Mouse (Mus musculus) T-helper 1 cell (primary cell): Measurements from ENCODE around the gene Slc5a5.

ENCODE experiments used
- in situ Hi-C: fragments of 300-600 bp; cut with MboI, MseI; formaldehyde crosslinking; loops from one replicate; pipeline ENCODE4 v1.15.1; 2025; ENCODE audit warnings: high pct_unique_total_duplicates

Slc5a5 gene

GRCm38 (mm10) chr8:70856541-70857197, 35.9 kb downstream of the Slc5a5 start:
- in situ Hi-C loops: no loop called here

DNA sequence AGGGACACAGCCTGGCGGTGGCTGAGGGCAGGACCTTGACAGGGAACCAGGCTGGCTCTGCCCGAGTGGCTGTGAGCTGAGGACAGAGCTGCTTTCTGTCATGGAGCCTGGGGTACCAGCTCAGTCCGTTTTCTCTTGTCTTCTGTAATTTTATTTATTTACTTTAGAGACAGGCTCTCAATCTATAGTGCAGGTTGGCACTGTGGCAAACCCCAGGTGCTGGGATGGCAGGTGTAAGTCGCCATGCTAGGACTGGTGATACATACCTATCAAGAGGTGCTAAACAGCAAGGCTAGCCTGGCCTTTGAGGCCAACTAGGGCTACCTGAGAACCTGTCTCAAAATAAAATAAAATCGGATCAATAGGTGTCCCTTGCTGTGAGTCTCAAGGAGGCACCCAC, 36.5 kb downstream of the Slc5a5 start:
- in situ Hi-C loops: no loop called here

GRCm38 (mm10) chr8:70853863-70854262, 38.7 kb downstream of the Slc5a5 start:
- in situ Hi-C loops: no loop called here

DNA sequence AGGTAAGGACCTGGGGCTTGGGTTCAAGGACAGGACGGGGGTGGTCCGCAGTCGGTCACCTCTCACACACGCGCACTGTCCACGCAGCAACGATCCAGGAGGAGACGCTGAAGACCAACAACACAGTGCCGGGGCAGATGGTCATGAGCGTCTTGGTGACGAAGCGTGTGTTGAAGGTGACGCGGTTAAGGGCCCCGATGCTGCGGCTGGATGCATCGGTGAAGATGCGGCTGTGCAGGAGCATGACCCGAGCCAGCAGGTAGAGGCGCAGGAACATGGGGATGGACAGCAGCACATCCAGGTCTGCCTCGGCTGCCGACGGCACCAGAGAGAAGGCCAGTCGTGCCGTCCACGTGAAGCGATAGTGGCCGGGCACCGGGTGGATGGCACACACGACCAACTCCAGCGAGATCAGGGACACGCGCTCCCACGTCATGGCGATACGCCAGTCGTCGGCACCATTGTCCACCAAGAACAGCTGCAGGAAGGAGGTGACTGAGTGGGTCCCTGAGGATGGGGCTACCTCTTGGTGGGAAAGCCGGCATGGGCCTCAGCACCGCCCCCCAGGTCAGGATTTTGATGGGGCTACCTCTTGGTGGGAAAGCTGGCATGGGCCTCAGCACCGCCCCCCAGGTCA, 39.8 kb downstream of the Slc5a5 start:
- in situ Hi-C loops: no loop called here

DNA sequence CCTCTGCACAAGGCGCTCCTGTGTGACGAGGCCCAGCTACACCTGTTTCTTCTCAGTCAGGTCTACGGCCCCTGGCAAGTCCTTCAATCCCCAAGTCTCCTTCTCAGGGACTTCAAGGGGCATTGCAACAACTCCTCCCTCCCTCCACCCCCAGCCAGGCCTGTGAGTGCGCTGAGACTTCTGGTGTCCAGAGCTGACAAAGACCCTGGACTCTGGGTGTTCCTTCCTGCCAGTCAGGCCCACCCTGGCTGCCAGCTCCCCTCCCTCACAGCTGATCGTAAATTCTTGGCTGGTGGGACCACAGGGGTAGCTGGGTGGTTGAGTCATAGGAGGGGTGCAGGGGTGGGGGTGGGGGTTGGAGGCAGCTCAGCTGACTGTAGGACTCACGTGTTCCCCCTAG, 40.7 kb downstream of the Slc5a5 start:
- in situ Hi-C loops: no loop called here

- in situ Hi-C loops: no loop called here
Measured at GRCm38 (mm10) chr8:70850947-70851346, 41.6 kb downstream of the Slc5a5 start.

GRCm38 (mm10) chr8:70850132-70850845, 42.3 kb downstream of the Slc5a5 start:
- in situ Hi-C loops: no loop called here

GRCm38 (mm10) chr8:70849333-70849990, 43.1 kb downstream of the Slc5a5 start:
- in situ Hi-C loops: no loop called here

DNA sequence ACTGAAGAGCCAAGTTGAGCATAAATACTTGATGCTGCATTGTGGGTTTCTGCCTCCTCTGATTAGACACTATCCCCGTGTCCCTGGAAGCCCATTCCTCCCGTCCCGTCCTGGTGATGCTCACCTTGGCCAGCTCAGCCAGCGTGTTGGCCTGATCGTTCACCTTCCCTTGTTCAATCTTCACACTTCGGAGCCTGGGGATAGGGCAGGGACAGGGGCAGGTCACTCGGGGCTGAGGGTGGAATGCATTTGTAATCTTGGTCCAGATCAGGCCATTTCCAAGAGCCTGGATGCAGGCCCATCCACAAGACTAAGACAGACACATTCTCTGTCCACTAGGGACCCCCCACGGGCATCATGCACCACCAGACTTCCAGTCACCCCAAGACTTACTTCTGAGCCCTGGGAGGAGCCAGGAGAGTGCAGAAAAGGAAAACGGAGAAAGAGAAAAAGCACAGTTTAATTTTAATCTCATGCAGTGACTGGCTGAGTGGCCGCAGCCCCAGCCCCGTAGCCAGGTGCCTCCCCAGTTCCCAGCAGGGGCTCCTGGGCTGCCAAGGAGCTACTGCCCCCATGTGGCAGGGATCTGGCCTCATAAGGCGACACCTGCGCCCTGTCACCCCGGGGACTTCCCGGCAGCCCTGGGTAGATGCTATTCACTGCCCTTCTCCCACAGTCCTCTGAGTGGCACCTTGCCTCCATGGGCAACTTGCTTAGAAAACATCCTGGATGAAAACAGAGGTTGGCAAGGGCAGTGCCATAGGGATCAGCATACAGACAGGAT, 46.0 kb downstream of the Slc5a5 start:
- in situ Hi-C loops: no loop called here

DNA sequence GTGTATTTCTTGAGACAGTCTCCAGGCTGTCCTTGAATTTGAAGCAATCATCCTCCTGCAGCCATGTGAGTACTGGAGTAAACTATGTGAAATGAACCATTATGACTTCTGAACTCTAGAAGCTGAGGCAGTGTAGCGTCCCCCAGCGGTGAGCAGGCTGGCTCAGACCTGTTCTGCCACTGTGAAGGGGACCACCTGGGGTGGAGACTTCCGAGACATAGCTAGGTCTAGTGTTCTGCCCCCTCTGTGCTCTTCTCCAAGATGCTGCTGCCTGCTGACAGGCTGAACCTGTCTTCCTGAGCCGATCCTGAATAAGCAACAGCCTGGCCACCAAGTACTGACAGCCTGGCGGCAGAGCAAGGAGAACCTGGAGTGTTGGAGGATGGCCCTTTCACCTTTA, 47.4 kb downstream of the Slc5a5 start:
- in situ Hi-C loops: no loop called here

- in situ Hi-C loops: no loop called here
Measured at GRCm38 (mm10) chr8:70844523-70844922, 48.0 kb downstream of the Slc5a5 start.

DNA sequence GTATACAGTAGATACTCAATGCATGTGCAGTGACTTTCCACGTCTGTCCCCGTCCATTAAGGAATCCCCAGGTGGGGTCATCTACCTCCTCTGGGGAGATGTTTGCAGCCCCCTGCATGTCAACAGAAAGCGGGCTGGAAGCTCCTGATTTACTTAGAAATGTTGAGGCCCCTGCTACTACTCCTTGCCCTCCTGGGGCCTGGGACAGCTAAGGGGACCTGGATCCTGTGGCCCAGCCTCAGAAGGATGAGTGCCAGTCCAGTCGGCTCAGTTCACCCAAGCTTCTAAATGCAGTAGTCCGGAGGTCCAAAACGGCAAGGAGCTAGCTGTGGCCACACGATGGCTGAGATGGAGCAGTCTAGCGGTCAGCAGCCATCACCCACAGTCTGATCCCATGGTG, 48.6 kb downstream of the Slc5a5 start:
- in situ Hi-C loops: no loop called here

DNA sequence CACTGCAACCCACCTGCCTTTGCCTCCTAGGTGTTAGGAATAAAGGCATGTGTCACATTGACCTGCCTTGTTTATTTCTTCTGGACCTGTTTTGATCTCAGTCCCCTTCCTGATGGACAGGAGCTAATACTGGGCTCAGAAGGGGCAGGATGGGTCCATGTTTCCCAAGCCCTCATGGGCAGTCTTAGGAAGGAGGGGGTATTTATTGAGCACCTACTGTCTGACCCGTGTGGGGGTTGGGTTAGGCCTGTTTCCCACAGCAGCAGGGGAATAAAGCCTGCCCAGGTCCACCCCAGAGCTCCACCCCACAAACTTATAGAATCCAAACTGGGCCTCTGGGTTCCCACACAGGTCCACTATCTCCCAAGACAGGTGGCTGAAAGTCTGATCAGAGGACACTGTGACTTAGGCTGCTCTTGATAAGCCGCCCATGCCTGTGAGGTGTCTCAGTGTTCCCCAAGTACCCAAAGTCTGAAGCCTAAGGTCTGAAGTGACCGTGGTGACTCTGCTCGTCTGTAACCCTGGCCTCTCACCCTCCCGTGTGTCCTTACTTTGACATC, 49.3 kb downstream of the Slc5a5 start:
- in situ Hi-C loops: no loop called here

GRCm38 (mm10) chr8:70842484-70842883, 50.1 kb downstream of the Slc5a5 start:
- in situ Hi-C loops: no loop called here

DNA sequence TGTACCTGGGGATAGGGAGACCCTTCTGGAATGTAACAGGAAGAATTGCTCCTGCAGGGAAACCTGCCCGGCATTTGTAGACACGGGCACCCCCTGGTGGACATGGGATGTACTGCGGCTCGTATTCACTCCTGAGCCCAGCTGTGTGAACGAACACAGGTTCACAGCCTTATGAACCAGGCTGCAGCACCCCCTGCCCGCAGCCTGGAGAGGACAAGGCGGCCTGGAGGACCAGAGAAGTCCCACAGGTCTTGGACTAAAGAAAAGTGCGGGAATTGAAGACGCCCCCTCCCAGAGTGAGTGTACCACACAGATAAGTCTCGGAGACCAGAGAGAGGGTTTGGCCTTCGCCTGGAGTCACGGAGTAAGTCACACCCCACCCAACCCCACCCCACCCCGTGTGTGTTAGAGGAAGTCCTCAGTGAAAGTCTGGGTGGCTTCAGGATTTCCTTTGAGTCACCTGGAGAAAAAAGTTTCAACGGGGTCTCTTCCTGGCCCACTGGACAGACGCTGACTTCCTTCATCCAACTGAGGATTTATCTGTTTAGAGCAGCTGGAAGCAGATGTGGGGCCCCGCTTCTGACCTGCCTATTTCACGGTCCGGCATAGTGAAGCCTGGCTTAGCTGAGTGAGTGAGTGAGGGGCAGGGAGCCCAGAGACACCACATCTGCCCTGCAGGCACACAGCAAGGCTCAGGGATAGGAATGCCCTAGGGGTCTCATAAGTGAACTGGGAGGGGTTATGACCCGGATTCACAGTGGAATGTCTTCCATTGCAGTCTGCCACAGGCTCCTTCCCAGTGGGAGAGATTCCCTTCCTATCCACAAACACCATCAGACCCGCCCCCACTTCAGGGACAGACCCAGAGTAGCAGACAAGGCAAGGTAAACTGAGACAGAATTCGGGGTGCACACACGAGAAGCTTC, 51.1 kb downstream of the Slc5a5 start:
- in situ Hi-C loops: no loop called here

DNA sequence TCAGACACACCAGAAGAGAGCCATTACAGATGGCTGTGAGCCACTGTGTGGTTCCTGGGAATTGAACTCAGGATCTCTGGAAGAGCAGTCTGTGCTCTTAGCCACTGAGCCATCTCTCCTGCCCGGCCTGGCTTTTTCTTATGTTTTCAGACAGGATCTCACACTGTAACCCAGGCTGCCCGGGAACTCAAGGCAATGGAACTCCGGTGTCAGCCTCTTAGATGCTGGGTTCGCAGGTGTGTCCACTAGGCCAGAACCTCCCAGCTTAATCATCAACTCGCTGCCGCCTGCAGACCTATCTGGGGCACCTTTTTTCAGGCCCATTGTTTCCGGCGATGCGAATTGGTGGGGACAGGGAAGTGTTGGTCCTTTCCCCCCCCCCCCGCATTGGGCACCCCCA, 52.0 kb downstream of the Slc5a5 start:
- in situ Hi-C loops: no loop called here

- in situ Hi-C loops: no loop called here
Measured at GRCm38 (mm10) chr8:70839408-70840351, 52.9 kb downstream of the Slc5a5 start, which contains the start of gene Arrdc2. Gene Arrdc2 (minus strand): TSS chr8:70839720.

DNA sequence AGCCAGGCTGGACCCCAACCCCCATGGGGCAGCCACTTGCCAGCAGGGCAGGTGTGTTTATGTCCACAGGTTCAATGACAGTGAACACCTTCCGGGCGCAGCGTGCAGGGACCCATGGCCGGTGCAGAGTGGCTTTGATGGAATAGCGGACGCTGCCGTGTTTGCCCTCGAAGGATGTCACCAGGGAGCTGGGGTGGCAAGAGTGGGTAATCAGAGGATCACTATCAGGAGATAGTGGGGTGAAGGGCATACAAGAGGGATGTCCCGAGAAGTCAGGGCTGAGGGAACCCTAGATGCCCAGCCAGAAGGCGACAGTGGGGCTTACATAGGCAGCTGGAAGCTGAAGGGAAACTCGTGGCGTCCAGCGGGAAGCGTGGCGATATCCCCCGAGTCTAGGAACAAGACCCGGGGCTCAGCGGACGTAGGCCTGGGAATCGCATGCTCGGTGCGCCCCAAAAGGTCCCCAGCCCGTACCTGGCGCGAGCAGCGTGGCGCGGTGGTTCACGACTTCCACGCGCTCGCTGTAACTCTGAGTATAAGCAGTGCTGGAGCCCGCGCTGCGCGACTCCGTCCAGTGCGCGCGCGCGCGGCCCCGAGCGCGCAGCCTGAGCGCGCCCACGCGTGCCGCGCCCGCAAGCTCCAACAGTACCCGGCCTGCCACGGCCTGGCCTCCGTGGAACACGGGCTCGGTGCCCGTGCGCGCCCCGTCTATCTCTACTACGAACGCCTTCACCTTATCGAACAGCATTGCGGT, 53.7 kb downstream of the Slc5a5 start:
- in situ Hi-C loops: no loop called here
